Mouse (Mus musculus): Measurements from ENCODE around the gene B830017H08Rik. TPM values are rescaled to one million over a fixed set of nuclear protein-coding genes. Genes with fewer than 3 reads are reported as not detected.
A peak's percentile ranks its signal among the peaks of the same experiment; 100 is the strongest.

Gene B830017H08Rik
- polyA plus RNA-seq, 2 experiments, result 0.17 to 0.58 TPM

- Histone ChIP-seq H3K9me3 (ENCODE audit: control insufficient read depth, low read length) (no peaks in the 10 kb centered on the region), H3K27me3 (ENCODE audit: control insufficient read depth, insufficient read depth, low read length) (peaks cover 8% of the 10 kb centered on the region), H3K4me2 (replicated peaks; ENCODE audit: low read depth, low read length, severe bottlenecking) (no peak overlapping the region), H3K27ac (replicated peaks; ENCODE audit: low read depth, low read length) (no peak overlapping the region), H3K4me1 (ENCODE audit: control insufficient read depth, insufficient read depth, low read length) (no peaks in the 10 kb centered on the region), H3K36me3 (ENCODE audit: control insufficient read depth, insufficient read depth, low read length) (peaks cover 54% of the 10 kb centered on the region), H3K4me3 (replicated peaks; ENCODE audit: low read length) (no peak overlapping the region), H3K9ac (ENCODE audit: low read depth, low read length, severe bottlenecking) (no peak overlapping the region)
- TF ChIP-seq POLR2A (IDR thresholded peaks at IDR 0.05; ENCODE audit: borderline replicate concordance, extremely low read depth, insufficient read depth, insufficient read length), result no peak
- DNase-seq (ENCODE audit: low spot score) (no peak), ATAC-seq (ENCODE audit: low FRiP score, low read depth) (no peak)
- 86% methylated on average over 4 of the region's 4 CpGs for WGBS
Observed at GRCm38 (mm10) chr16:17839976-17840375, 7.1 kb downstream of the B830017H08Rik start.

GRCm38 (mm10) chr16:17842437-17842836, 9.5 kb downstream of the B830017H08Rik start:
- H3K4me1 ChIP-seq (ENCODE audit: control insufficient read depth, insufficient read depth, low read length), result no peaks in the 10 kb centered on the region
- no peak for ATAC-seq (ENCODE audit: low FRiP score, low read depth)

DNA sequence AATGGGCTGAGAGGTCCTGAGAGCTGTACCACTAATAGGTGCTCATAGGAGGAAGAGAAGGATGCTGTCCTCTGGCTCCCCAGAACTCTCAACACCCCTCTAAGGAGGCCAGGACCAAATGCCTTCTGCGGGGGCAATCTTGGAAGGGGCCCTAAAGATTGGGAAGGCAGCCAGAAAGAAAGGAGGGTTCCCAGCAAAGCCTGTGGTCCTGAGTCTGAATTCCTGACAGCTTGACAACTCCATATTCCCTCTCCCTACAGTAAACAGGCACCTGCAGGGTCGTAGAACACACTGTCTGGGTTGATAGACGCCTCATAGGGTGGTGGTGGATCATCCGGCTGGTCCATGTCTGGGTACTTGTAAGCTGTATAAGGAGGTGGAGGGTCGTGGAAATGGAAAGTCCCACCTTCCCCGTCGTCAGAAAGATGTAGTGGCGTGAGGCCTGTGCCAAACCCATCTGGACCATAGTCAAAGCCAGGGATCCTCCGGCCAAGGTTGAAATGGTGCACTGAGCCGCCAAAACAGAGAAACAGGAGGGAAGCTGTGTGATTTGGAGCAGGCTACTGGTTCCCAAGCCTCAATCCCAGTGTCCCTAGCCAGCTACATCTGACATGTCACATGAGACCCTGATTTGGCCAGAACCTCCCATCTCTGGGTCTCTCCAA, 10.9 kb downstream of the B830017H08Rik start:
- DNase-seq (ENCODE audit: low spot score) (no peak), ATAC-seq (ENCODE audit: low FRiP score, low read depth) (no peak)
- Histone ChIP-seq H3K4me1 (ENCODE audit: control insufficient read depth, insufficient read depth, low read length) (no peaks in the 10 kb centered on the region), H3K9me3 (ENCODE audit: control insufficient read depth, low read length) (no peaks in the 10 kb centered on the region), H3K27me3 (ENCODE audit: control insufficient read depth, insufficient read depth, low read length) (no peaks in the 10 kb centered on the region), H3K9ac (ENCODE audit: low read depth, low read length, severe bottlenecking) (no peak overlapping the region), H3K36me3 (ENCODE audit: control insufficient read depth, insufficient read depth, low read length) (peaks cover 93% of the 10 kb centered on the region), H3K4me2 (replicated peaks; ENCODE audit: low read depth, low read length, severe bottlenecking) (no peak overlapping the region), H3K4me3 (replicated peaks; ENCODE audit: low read length) (no peak overlapping the region), H3K27ac (replicated peaks; ENCODE audit: low read depth, low read length) (no peak overlapping the region)
- WGBS, result 90% methylated on average over 10 of the region's 10 CpGs
- TF ChIP-seq POLR2A (IDR thresholded peaks at IDR 0.05; ENCODE audit: borderline replicate concordance, extremely low read depth, insufficient read depth, insufficient read length), result no peak

More at GRCm38 (mm10) chr16:17842437-17842836, 9.5 kb downstream of the B830017H08Rik start:
- Histone ChIP-seq H3K4me2 (replicated peaks; ENCODE audit: low read depth, low read length, severe bottlenecking) (no peak overlapping the region), H3K4me3 (replicated peaks; ENCODE audit: low read length) (no peak overlapping the region), H3K27me3 (ENCODE audit: control insufficient read depth, insufficient read depth, low read length) (no peaks in the 10 kb centered on the region), H3K36me3 (ENCODE audit: control insufficient read depth, insufficient read depth, low read length) (peaks cover 79% of the 10 kb centered on the region), H3K9ac (ENCODE audit: low read depth, low read length, severe bottlenecking) (no peak overlapping the region), H3K9me3 (ENCODE audit: control insufficient read depth, low read length) (no peaks in the 10 kb centered on the region), H3K27ac (replicated peaks; ENCODE audit: low read depth, low read length) (no peak overlapping the region)
- WGBS, result 99% methylated on average over 7 of the region's 7 CpGs
- DNase-seq (ENCODE audit: low spot score), result no peak
- no peak for TF ChIP-seq POLR2A (IDR thresholded peaks at IDR 0.05; ENCODE audit: borderline replicate concordance, extremely low read depth, insufficient read depth, insufficient read length)

DNA sequence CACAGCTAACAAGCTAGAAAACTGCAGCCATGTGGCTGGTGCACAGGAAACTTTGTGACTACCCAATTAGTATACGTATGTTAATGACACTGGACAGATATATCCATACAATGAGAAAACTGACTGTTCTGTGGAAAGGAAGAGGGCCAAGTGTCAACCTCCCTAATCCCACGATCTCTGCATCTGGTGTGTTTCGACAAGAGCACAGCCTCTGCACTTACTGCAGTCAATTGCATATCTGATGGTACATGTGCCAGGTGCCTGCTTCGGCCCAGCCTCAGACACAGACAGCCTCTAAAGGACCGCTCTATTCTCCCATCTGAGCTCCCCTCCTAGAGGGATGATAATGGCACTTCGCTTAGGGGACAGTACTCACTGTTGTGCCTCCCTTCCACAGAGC, 15.5 kb downstream of the B830017H08Rik start:
- ATAC-seq (ENCODE audit: low FRiP score, low read depth), result no peak
- no peak overlapping the region for H3K4me2 ChIP-seq (replicated peaks; ENCODE audit: low read depth, low read length, severe bottlenecking)
- 96% methylated on average over 6 of the region's 6 CpGs for WGBS
- no peak overlapping the region for H3K4me3 ChIP-seq (replicated peaks; ENCODE audit: low read length)
- no peaks in the 10 kb centered on the region for H3K4me1 ChIP-seq (ENCODE audit: control insufficient read depth, insufficient read depth, low read length)
- peaks cover 92% of the 10 kb centered on the region for H3K36me3 ChIP-seq (ENCODE audit: control insufficient read depth, insufficient read depth, low read length)
- no peak overlapping the region for H3K27ac ChIP-seq (replicated peaks; ENCODE audit: low read depth, low read length)
- no peak overlapping the region for H3K9ac ChIP-seq (ENCODE audit: low read depth, low read length, severe bottlenecking)
- no peaks in the 10 kb centered on the region for H3K9me3 ChIP-seq (ENCODE audit: control insufficient read depth, low read length)
- no peak for DNase-seq (ENCODE audit: low spot score)
- no peak for TF ChIP-seq POLR2A (IDR thresholded peaks at IDR 0.05; ENCODE audit: borderline replicate concordance, extremely low read depth, insufficient read depth, insufficient read length)
- no peaks in the 10 kb centered on the region for H3K27me3 ChIP-seq (ENCODE audit: control insufficient read depth, insufficient read depth, low read length)

- WGBS, result 24% methylated on average over 1 of the region's 1 CpGs
- DNase-seq (ENCODE audit: low spot score), result peak; percentile 93
- H3K27me3 ChIP-seq (ENCODE audit: control insufficient read depth, insufficient read depth, low read length), result no peaks in the 10 kb centered on the region
- H3K36me3 ChIP-seq (ENCODE audit: control insufficient read depth, insufficient read depth, low read length), result peaks cover 91% of the 10 kb centered on the region
- no peaks in the 10 kb centered on the region for H3K9me3 ChIP-seq (ENCODE audit: control insufficient read depth, low read length)
- no peak overlapping the region for H3K4me3 ChIP-seq (replicated peaks; ENCODE audit: low read length)
- no peak overlapping the region for H3K4me2 ChIP-seq (replicated peaks; ENCODE audit: low read depth, low read length, severe bottlenecking)
- peak; percentile 50; the same call in 1 of the 2 replicates for ATAC-seq (ENCODE audit: low FRiP score, low read depth)
- no peaks in the 10 kb centered on the region for H3K4me1 ChIP-seq (ENCODE audit: control insufficient read depth, insufficient read depth, low read length)
- no peak overlapping the region for H3K9ac ChIP-seq (ENCODE audit: low read depth, low read length, severe bottlenecking)
- no peak for TF ChIP-seq POLR2A (IDR thresholded peaks at IDR 0.05; ENCODE audit: borderline replicate concordance, extremely low read depth, insufficient read depth, insufficient read length)
- H3K27ac ChIP-seq (replicated peaks; ENCODE audit: low read depth, low read length), result no peak overlapping the region
Observed at GRCm38 (mm10) chr16:17848928-17849327, 16.0 kb downstream of the B830017H08Rik start.

All from limb, embryonic 14.5 days (tissue).